Mouse (Mus musculus) testis, postnatal 14 days (tissue): ENCODE results near the gene Fam161b.

Experiments used
- DNase-seq: peaks from one replicate; pipeline ENCODE4 v3.0.0; 2021; ENCODE audit warnings: low spot score

Fam161b gene

GRCm38 (mm10) chr12:84361555-84362489, at the start of gene Fam161b, which contains the start of gene Coq6:
Gene Fam161b, minus strand, starts transcription at chr12:84361833.
Gene Coq6, plus strand, starts transcription at chr12:84361657.
- peak; percentile 95 for DNase-seq

GRCm38 (mm10) chr12:84408819-84409507, 47.3 kb upstream of the Fam161b start, which contains the start of the genes Entpd5 and Bbof1:
Gene Entpd5, minus strand, starts transcription at chr12:84409029.
Gene Bbof1, plus strand, starts transcription at chr12:84409071.
- DNase-seq = peak; percentile 90

- DNase-seq = peak; percentile 35
Measured at GRCm38 (mm10) chr12:84407874-84408818, 46.5 kb upstream of the Fam161b start.

- no peak for DNase-seq
Measured at GRCm38 (mm10) chr12:84407259-84407658, 45.6 kb upstream of the Fam161b start.

- no peak for DNase-seq
Measured at GRCm38 (mm10) chr12:84404541-84404940, 42.9 kb upstream of the Fam161b start.

- DNase-seq = no peak
Measured at GRCm38 (mm10) chr12:84402923-84403322, 41.3 kb upstream of the Fam161b start.

- DNase-seq = no peak
Measured at GRCm38 (mm10) chr12:84400653-84401052, 39.0 kb upstream of the Fam161b start.

GRCm38 (mm10) chr12:84400068-84400467, 38.4 kb upstream of the Fam161b start:
- DNase-seq = no peak

- DNase-seq = no peak
Measured at GRCm38 (mm10) chr12:84399663-84400062, 38.0 kb upstream of the Fam161b start.

GRCm38 (mm10) chr12:84399135-84399534, 37.5 kb upstream of the Fam161b start:
- no peak for DNase-seq

- no peak for DNase-seq
Measured at GRCm38 (mm10) chr12:84398629-84399028, 37.0 kb upstream of the Fam161b start.

- no peak for DNase-seq
Measured at GRCm38 (mm10) chr12:84397685-84398084, 36.1 kb upstream of the Fam161b start.

- no peak for DNase-seq
Measured at GRCm38 (mm10) chr12:84396947-84397679, 35.5 kb upstream of the Fam161b start.

- no peak for DNase-seq
Measured at GRCm38 (mm10) chr12:84393847-84394246, 32.2 kb upstream of the Fam161b start.

- DNase-seq = no peak
Measured at GRCm38 (mm10) chr12:84392681-84393080, 31.0 kb upstream of the Fam161b start.

GRCm38 (mm10) chr12:84390336-84390735, 28.7 kb upstream of the Fam161b start:
- DNase-seq = no peak

GRCm38 (mm10) chr12:84388774-84389400, 27.3 kb upstream of the Fam161b start:
- DNase-seq = no peak

GRCm38 (mm10) chr12:84388097-84388496, 26.5 kb upstream of the Fam161b start:
- DNase-seq = no peak

GRCm38 (mm10) chr12:84385408-84385807, 23.8 kb upstream of the Fam161b start:
- DNase-seq = no peak

- DNase-seq = no peak
Measured at GRCm38 (mm10) chr12:84384644-84385081, 23.0 kb upstream of the Fam161b start.
